Mouse (Mus musculus): ENCODE measurements around the gene Casr.

DNA sequence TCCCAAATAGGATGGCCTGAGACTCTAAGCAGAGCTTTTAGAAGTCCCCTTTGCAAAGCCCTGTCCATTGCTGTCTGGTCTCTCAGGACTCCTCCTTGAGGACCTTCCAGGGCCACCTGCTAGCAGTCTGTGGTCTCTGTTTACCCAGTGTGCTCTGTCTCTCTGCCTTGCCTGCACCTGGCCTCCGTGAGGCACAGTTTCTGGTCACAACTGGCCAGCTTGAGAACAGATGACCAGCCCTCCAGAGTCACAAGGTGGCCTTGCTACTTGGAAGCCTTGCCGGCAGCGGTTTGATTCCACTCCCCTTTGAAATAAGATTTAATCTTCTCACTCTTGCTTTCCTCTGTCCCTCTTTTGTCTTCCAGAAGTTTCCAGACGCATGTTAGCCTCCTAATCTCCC is 29.9 kb downstream of the Casr start:
- TF ChIP-seq CTCF (IDR thresholded peaks at IDR 0.05; ENCODE audit: borderline replicate concordance, insufficient read depth, low read depth, low read length) (no peak), POLR2A (IDR thresholded peaks at IDR 0.05; ENCODE audit: borderline replicate concordance, insufficient read depth, low read length) (no peak)
